Mouse (Mus musculus): ENCODE results near the gene Atp6v0a1. TPM values are rescaled to one million over a fixed set of nuclear protein-coding genes. Genes with fewer than 3 reads are reported as not detected.

Gene Atp6v0a1
- polyA plus RNA-seq, 1 experiment from 2014 or later, result 28.0 TPM

GRCm38 (mm10) chr11:101046440-101046839 is 37.2 kb downstream of the Atp6v0a1 start:
- no peaks in the 10 kb centered on the region for H3K27me3 ChIP-seq (ENCODE audit: control insufficient read depth, insufficient read depth, low read length)
- H3K27ac ChIP-seq (replicated peaks; ENCODE audit: low read depth, low read length), result no peak overlapping the region

GRCm38 (mm10) chr11:101047502-101047901 is 38.2 kb downstream of the Atp6v0a1 start:
- Histone ChIP-seq H3K27me3 (ENCODE audit: control insufficient read depth, insufficient read depth, low read length) (no peaks in the 10 kb centered on the region), H3K36me3 (replicated peaks; ENCODE audit: control insufficient read depth, insufficient read depth, low read depth, low read length) (peaks cover 9% of the 10 kb centered on the region; the same call in 1 of the 2 replicates), H3K9me3 (replicated peaks; ENCODE audit: control insufficient read depth, low read length) (no peaks in the 10 kb centered on the region), H3K4me1 (ENCODE audit: control insufficient read depth, insufficient read depth, low read length) (no peaks in the 10 kb centered on the region), H3K27ac (replicated peaks; ENCODE audit: low read depth, low read length) (no peak overlapping the region), H3K4me3 (ENCODE audit: low read depth, low read length) (no peak overlapping the region), H3K4me2 (ENCODE audit: low read depth, low read length) (no peak overlapping the region), H3K9ac (replicated peaks; ENCODE audit: low read length) (no peak overlapping the region)
- ATAC-seq (replicated peaks; ENCODE audit: insufficient number of reproducible peaks, low FRiP score, low TSS enrichment, low read depth) (no peak), DNase-seq (ENCODE audit: low spot score) (no peak)
- WGBS, result 90% methylated on average over 3 of the region's 3 CpGs

More at GRCm38 (mm10) chr11:101046440-101046839, 37.2 kb downstream of the Atp6v0a1 start:
- Histone ChIP-seq H3K4me3 (ENCODE audit: low read depth, low read length) (no peak overlapping the region), H3K4me2 (ENCODE audit: low read depth, low read length) (no peak overlapping the region), H3K36me3 (replicated peaks; ENCODE audit: control insufficient read depth, insufficient read depth, low read depth, low read length) (peaks cover 9% of the 10 kb centered on the region; the same call in 1 of the 2 replicates), H3K4me1 (ENCODE audit: control insufficient read depth, insufficient read depth, low read length) (no peaks in the 10 kb centered on the region), H3K9me3 (replicated peaks; ENCODE audit: control insufficient read depth, low read length) (no peaks in the 10 kb centered on the region), H3K9ac (replicated peaks; ENCODE audit: low read length) (no peak overlapping the region)
- DNase-seq (ENCODE audit: low spot score) (no peak), ATAC-seq (replicated peaks; ENCODE audit: insufficient number of reproducible peaks, low FRiP score, low TSS enrichment, low read depth) (no peak)
- 66% methylated on average over 9 of the region's 9 CpGs for WGBS

GRCm38 (mm10) chr11:101050359-101050758 is 41.1 kb downstream of the Atp6v0a1 start:
- Histone ChIP-seq H3K4me3 (ENCODE audit: low read depth, low read length) (no peak overlapping the region), H3K9me3 (replicated peaks; ENCODE audit: control insufficient read depth, low read length) (no peaks in the 10 kb centered on the region), H3K4me1 (ENCODE audit: control insufficient read depth, insufficient read depth, low read length) (no peaks in the 10 kb centered on the region), H3K4me2 (ENCODE audit: low read depth, low read length) (no peak overlapping the region), H3K27ac (replicated peaks; ENCODE audit: low read depth, low read length) (no peak overlapping the region), H3K27me3 (ENCODE audit: control insufficient read depth, insufficient read depth, low read length) (no peaks in the 10 kb centered on the region), H3K9ac (replicated peaks; ENCODE audit: low read length) (no peak overlapping the region), H3K36me3 (replicated peaks; ENCODE audit: control insufficient read depth, insufficient read depth, low read depth, low read length) (peaks cover 2% of the 10 kb centered on the region; the same call in 1 of the 2 replicates)
- no peak for ATAC-seq (replicated peaks; ENCODE audit: insufficient number of reproducible peaks, low FRiP score, low TSS enrichment, low read depth)
- no peak for DNase-seq (ENCODE audit: low spot score)
- WGBS, result 90% methylated on average over 9 of the region's 9 CpGs

GRCm38 (mm10) chr11:101051051-101051493 is 41.8 kb downstream of the Atp6v0a1 start:
- ATAC-seq (replicated peaks; ENCODE audit: insufficient number of reproducible peaks, low FRiP score, low TSS enrichment, low read depth), result no peak
- 89% methylated on average over 6 of the region's 6 CpGs for WGBS
- Histone ChIP-seq H3K9ac (replicated peaks; ENCODE audit: low read length) (no peak overlapping the region), H3K4me1 (ENCODE audit: control insufficient read depth, insufficient read depth, low read length) (no peaks in the 10 kb centered on the region), H3K4me3 (ENCODE audit: low read depth, low read length) (no peak overlapping the region), H3K27me3 (ENCODE audit: control insufficient read depth, insufficient read depth, low read length) (no peaks in the 10 kb centered on the region), H3K4me2 (ENCODE audit: low read depth, low read length) (no peak overlapping the region), H3K27ac (replicated peaks; ENCODE audit: low read depth, low read length) (no peak overlapping the region), H3K36me3 (replicated peaks; ENCODE audit: control insufficient read depth, insufficient read depth, low read depth, low read length) (peaks cover 2% of the 10 kb centered on the region; the same call in 1 of the 2 replicates), H3K9me3 (replicated peaks; ENCODE audit: control insufficient read depth, low read length) (no peaks in the 10 kb centered on the region)
- DNase-seq (ENCODE audit: low spot score), result no peak

GRCm38 (mm10) chr11:101051617-101052016 is 42.4 kb downstream of the Atp6v0a1 start:
- ATAC-seq (replicated peaks; ENCODE audit: insufficient number of reproducible peaks, low FRiP score, low TSS enrichment, low read depth), result no peak
- Histone ChIP-seq H3K4me1 (ENCODE audit: control insufficient read depth, insufficient read depth, low read length) (no peaks in the 10 kb centered on the region), H3K9ac (replicated peaks; ENCODE audit: low read length) (no peak overlapping the region), H3K27me3 (ENCODE audit: control insufficient read depth, insufficient read depth, low read length) (no peaks in the 10 kb centered on the region), H3K9me3 (replicated peaks; ENCODE audit: control insufficient read depth, low read length) (no peaks in the 10 kb centered on the region), H3K4me2 (ENCODE audit: low read depth, low read length) (no peak overlapping the region), H3K27ac (replicated peaks; ENCODE audit: low read depth, low read length) (no peak overlapping the region), H3K4me3 (ENCODE audit: low read depth, low read length) (no peak overlapping the region), H3K36me3 (replicated peaks; ENCODE audit: control insufficient read depth, insufficient read depth, low read depth, low read length) (peaks cover 2% of the 10 kb centered on the region; the same call in 1 of the 2 replicates)
- DNase-seq (ENCODE audit: low spot score), result no peak
- 85% methylated on average over 8 of the region's 8 CpGs for WGBS

- Histone ChIP-seq H3K4me1 (ENCODE audit: control insufficient read depth, insufficient read depth, low read length) (no peaks in the 10 kb centered on the region), H3K9me3 (replicated peaks; ENCODE audit: control insufficient read depth, low read length) (no peaks in the 10 kb centered on the region), H3K36me3 (replicated peaks; ENCODE audit: control insufficient read depth, insufficient read depth, low read depth, low read length) (peaks cover 2% of the 10 kb centered on the region; the same call in 1 of the 2 replicates), H3K27ac (replicated peaks; ENCODE audit: low read depth, low read length) (no peak overlapping the region), H3K4me2 (ENCODE audit: low read depth, low read length) (no peak overlapping the region), H3K9ac (replicated peaks; ENCODE audit: low read length) (no peak overlapping the region), H3K4me3 (ENCODE audit: low read depth, low read length) (no peak overlapping the region), H3K27me3 (ENCODE audit: control insufficient read depth, insufficient read depth, low read length) (no peaks in the 10 kb centered on the region)
- WGBS, result 90% methylated on average over 10 of the region's 10 CpGs
- no peak for DNase-seq (ENCODE audit: low spot score)
- no peak for ATAC-seq (replicated peaks; ENCODE audit: insufficient number of reproducible peaks, low FRiP score, low TSS enrichment, low read depth)
Measured at GRCm38 (mm10) chr11:101052751-101053473, 43.7 kb downstream of the Atp6v0a1 start.

GRCm38 (mm10) chr11:101053974-101054373 is 44.7 kb downstream of the Atp6v0a1 start:
- Histone ChIP-seq H3K27me3 (ENCODE audit: control insufficient read depth, insufficient read depth, low read length) (no peaks in the 10 kb centered on the region), H3K4me3 (ENCODE audit: low read depth, low read length) (no peak overlapping the region), H3K9ac (replicated peaks; ENCODE audit: low read length) (no peak overlapping the region), H3K9me3 (replicated peaks; ENCODE audit: control insufficient read depth, low read length) (no peaks in the 10 kb centered on the region), H3K4me1 (ENCODE audit: control insufficient read depth, insufficient read depth, low read length) (no peaks in the 10 kb centered on the region), H3K4me2 (ENCODE audit: low read depth, low read length) (no peak overlapping the region), H3K36me3 (replicated peaks; ENCODE audit: control insufficient read depth, insufficient read depth, low read depth, low read length) (no peaks in the 10 kb centered on the region; the same call in 1 of the 2 replicates), H3K27ac (replicated peaks; ENCODE audit: low read depth, low read length) (no peak overlapping the region)
- WGBS, result 91% methylated on average over 1 of the region's 1 CpGs
- DNase-seq (ENCODE audit: low spot score) (peak; percentile 10), ATAC-seq (replicated peaks; ENCODE audit: insufficient number of reproducible peaks, low FRiP score, low TSS enrichment, low read depth) (no peak)

- no peaks in the 10 kb centered on the region for H3K27me3 ChIP-seq (ENCODE audit: control insufficient read depth, insufficient read depth, low read length)
- ATAC-seq (replicated peaks; ENCODE audit: insufficient number of reproducible peaks, low FRiP score, low TSS enrichment, low read depth), result no peak
- no peaks in the 10 kb centered on the region for H3K36me3 ChIP-seq (replicated peaks; ENCODE audit: control insufficient read depth, insufficient read depth, low read depth, low read length)
- 82% methylated on average over 14 of the region's 14 CpGs for WGBS
- H3K4me2 ChIP-seq (ENCODE audit: low read depth, low read length), result no peak overlapping the region
- H3K4me1 ChIP-seq (ENCODE audit: control insufficient read depth, insufficient read depth, low read length), result no peaks in the 10 kb centered on the region
- no peak overlapping the region for H3K27ac ChIP-seq (replicated peaks; ENCODE audit: low read depth, low read length)
- H3K9ac ChIP-seq (replicated peaks; ENCODE audit: low read length), result no peak overlapping the region
- no peaks in the 10 kb centered on the region for H3K9me3 ChIP-seq (replicated peaks; ENCODE audit: control insufficient read depth, low read length)
- no peak overlapping the region for H3K4me3 ChIP-seq (ENCODE audit: low read depth, low read length)
- no peak for DNase-seq (ENCODE audit: low spot score)
Measured at GRCm38 (mm10) chr11:101055418-101055817, 46.2 kb downstream of the Atp6v0a1 start.
